Mouse (Mus musculus): ENCODE data around the gene Iqck.

The Iqck gene

GRCm38 (mm10) chr7:118948677-118949282 lies 93.2 kb downstream of the Iqck start:
- no peak; the same call in 1 of the 2 replicates for ATAC-seq (ENCODE audit: low TSS enrichment)

- no peak for ATAC-seq (ENCODE audit: low TSS enrichment)
Measured at GRCm38 (mm10) chr7:118949749-118950148, 94.2 kb downstream of the Iqck start.

GRCm38 (mm10) chr7:118953626-118954282 lies 98.2 kb downstream of the Iqck start:
- ATAC-seq (ENCODE audit: low TSS enrichment) = no peak

- ATAC-seq (ENCODE audit: low TSS enrichment) = no peak
Measured at GRCm38 (mm10) chr7:118954968-118955367, 99.4 kb downstream of the Iqck start.

- ATAC-seq (ENCODE audit: low TSS enrichment) = no peak
Measured at GRCm38 (mm10) chr7:118956616-118957246, 101.2 kb downstream of the Iqck start.

GRCm38 (mm10) chr7:118959209-118959608 lies 103.7 kb downstream of the Iqck start:
- no peak for ATAC-seq (ENCODE audit: low TSS enrichment)

- 0 out of 2 replicates have a peak, but pooled peaks have one; percentile 15 for ATAC-seq (ENCODE audit: low TSS enrichment)
Measured at GRCm38 (mm10) chr7:118964777-118965176, 109.2 kb downstream of the Iqck start.

GRCm38 (mm10) chr7:118965198-118965597 lies 109.6 kb downstream of the Iqck start:
- peak; percentile 89 for ATAC-seq (ENCODE audit: low TSS enrichment)

GRCm38 (mm10) chr7:118968870-118969269 lies 113.3 kb downstream of the Iqck start:
- ATAC-seq (ENCODE audit: low TSS enrichment) = no peak

GRCm38 (mm10) chr7:118971499-118971898 lies 115.9 kb downstream of the Iqck start:
- ATAC-seq (ENCODE audit: low TSS enrichment) = no peak

GRCm38 (mm10) chr7:118972306-118972705 lies 116.8 kb downstream of the Iqck start:
- no peak for ATAC-seq (ENCODE audit: low TSS enrichment)

- no peak for ATAC-seq (ENCODE audit: low TSS enrichment)
Measured at GRCm38 (mm10) chr7:118973377-118973776, 117.8 kb downstream of the Iqck start.

GRCm38 (mm10) chr7:118975837-118976236 lies 120.3 kb downstream of the Iqck start:
- ATAC-seq (ENCODE audit: low TSS enrichment) = no peak

GRCm38 (mm10) chr7:118976414-118977166 lies 121.0 kb downstream of the Iqck start:
- ATAC-seq (ENCODE audit: low TSS enrichment) = peak; percentile 66

GRCm38 (mm10) chr7:118977167-118977543 lies 121.6 kb downstream of the Iqck start:
- ATAC-seq (ENCODE audit: low TSS enrichment) = no peak

- no peak for ATAC-seq (ENCODE audit: low TSS enrichment)
Measured at GRCm38 (mm10) chr7:118979121-118979520, 123.6 kb downstream of the Iqck start.

GRCm38 (mm10) chr7:118979708-118980107 lies 124.2 kb downstream of the Iqck start:
- no peak for ATAC-seq (ENCODE audit: low TSS enrichment)

GRCm38 (mm10) chr7:118981346-118981745 lies 125.8 kb downstream of the Iqck start:
- 0 out of 2 replicates have a peak, but pooled peaks have one; percentile 24 for ATAC-seq (ENCODE audit: low TSS enrichment)

GRCm38 (mm10) chr7:118981831-118982230 lies 126.3 kb downstream of the Iqck start:
- ATAC-seq (ENCODE audit: low TSS enrichment) = no peak

GRCm38 (mm10) chr7:118982586-118982985 lies 127.0 kb downstream of the Iqck start:
- no peak for ATAC-seq (ENCODE audit: low TSS enrichment)

- ATAC-seq (ENCODE audit: low TSS enrichment) = peak; percentile 53
Measured at GRCm38 (mm10) chr7:118983961-118984360, 128.4 kb downstream of the Iqck start.

- no peak for ATAC-seq (ENCODE audit: low TSS enrichment)
Measured at GRCm38 (mm10) chr7:118985786-118986185, 130.2 kb downstream of the Iqck start.
